ENCODE assay signal across 8 mouse cellular contexts in genomic region chr10:103194655-103195328, GRCm38 (mm10). TPM values are rescaled to one million over a fixed set of nuclear protein-coding genes. Genes with fewer than 3 reads are reported as not detected.
A peak's percentile ranks its signal among the peaks of the same experiment; 100 is the strongest.
DNase-seq lines count a peak whose midpoint lies in the region; ATAC-seq and TF ChIP-seq lines count a peak whose summit lies in the region.

No protein-coding gene starts in this region.

- H3K4me1 ChIP-seq in kidney, embryonic 15.5 days: no peaks in the 10 kb centered on the region
- no peaks in the 10 kb centered on the region for H3K4me1 ChIP-seq in ES-E14 (ENCODE audit: control insufficient read depth in 2 of 2, insufficient read depth in 2 of 2, low read length in 2 of 2, poor library complexity in 1 of 2)

- DNase-seq in kidney, adult 8-10 months: no peak
- peak; percentile 21 for DNase-seq in ES-E14 (ENCODE audit: low read depth, low spot score)
- peak; percentile 3 for DNase-seq in c-Kit-positive CD71-positive TER-119-positive erythroid progenitor cells, embryonic 14.5 days (ENCODE audit: low spot score)
- no peak for DNase-seq in natural killer cell, adult 2 months (ENCODE audit: low spot score in 2 of 2)
- no peak for DNase-seq in heart, postnatal 36 days
- no peak for DNase-seq in cerebellum, postnatal 25 days

- intact Hi-C loops in heart, postnatal 36 days (cut with DNase I): loop anchor here (2.0 kb wide), 1 partner anchor 326 kb away; no protein-coding TSS in a partner anchor

- no peak overlapping the region for H3K27ac ChIP-seq in kidney, embryonic 15.5 days
- H3K27ac ChIP-seq in ES-E14 (ENCODE audit: insufficient read depth, low read depth, low read length, poor library complexity, severe bottlenecking): no peak overlapping the region

- no peaks in the 10 kb centered on the region for H3K9me3 ChIP-seq in kidney, embryonic 15.5 days (replicated peaks)
- no peaks in the 10 kb centered on the region for H3K9me3 ChIP-seq in ES-E14 (ENCODE audit: control insufficient read depth, insufficient read depth, low read depth, low read length)

- peak; percentile 71; the same call in 1 of the 2 replicates for ATAC-seq in kidney, embryonic 15.5 days (replicated peaks; ENCODE audit: low FRiP score)
- ATAC-seq in megakaryocyte, adult 5-6 weeks (ENCODE audit: poor library complexity, severe bottlenecking): 0 out of 2 replicates have a peak, but pooled peaks have one; percentile 38

- H3K4me3 ChIP-seq in kidney, embryonic 15.5 days (replicated peaks): no peak overlapping the region
- no peak overlapping the region for H3K4me3 ChIP-seq in ES-E14 (ENCODE audit: insufficient read depth in 1 of 2, low read depth in 1 of 2, low read length in 2 of 2, poor library complexity in 1 of 2, severe bottlenecking in 1 of 2)

- H3K4me2 ChIP-seq in kidney, embryonic 15.5 days: no peak overlapping the region

- 47% methylated on average over 4 of the region's 4 CpGs for WGBS in kidney, embryonic 15.5 days

- in situ Hi-C loops in ES-E14 (cut with MboI; ENCODE audit: low sequenced_read_pairs in 2 of 2, unreplicated experiment in 2 of 2): no loop called here

- H3K36me3 ChIP-seq in kidney, embryonic 15.5 days: no peaks in the 10 kb centered on the region
- H3K36me3 ChIP-seq in ES-E14 (ENCODE audit: control insufficient read depth, insufficient read depth, low read length, poor library complexity, severe bottlenecking): no peaks in the 10 kb centered on the region

- no peak overlapping the region for H3K9ac ChIP-seq in kidney, embryonic 15.5 days
- no peak overlapping the region for H3K9ac ChIP-seq in ES-E14 (ENCODE audit: insufficient read depth, low read depth, low read length, poor library complexity, severe bottlenecking)

- H3K27me3 ChIP-seq in kidney, embryonic 15.5 days: no peaks in the 10 kb centered on the region

TF ChIP-seq in ES-E14, 5 proteins besides CTCF, POLR2A, EP300 and RAD21:
- peak; percentile 47; the same call in 1 of the 2 replicates for TF ChIP-seq ZC3H11A (IDR thresholded peaks at IDR 0.05; ENCODE audit: borderline replicate concordance, low read depth, low read length)
- no peak for TF ChIP-seq HCFC1 (IDR thresholded peaks at IDR 0.05; ENCODE audit: borderline replicate concordance, insufficient read depth, low read length)
TF ChIP-seq in ES-E14: peak in this region for 1.

RNA-seq across cellular contexts. Expression of gene Lrriq1, which starts 41.3 kb away (rescaled TPM):
- polyA plus RNA-seq in kidney, embryonic 15.5 days (2015; fragmentation: Nextera tagmentation; extraction: Ambion mirVana): 17.9 TPM in 2 replicates
- 0.31 and 0.53 TPM in 2 replicates for total RNA-seq in ES-E14 (2012; rRNA removed)
- total RNA-seq in megakaryocyte, adult 5-6 weeks (2015): not detected in 2 replicates
- total RNA-seq in megakaryocyte, adult 5-6 weeks (2017): not detected in 2 replicates
- total RNA-seq in heart, postnatal 36 days (2021): not detected

Comparison
In these comparisons a context has a peak if more than half of its experiments do, and no peak if none do; other contexts are left out.
1. DNase-seq: peak in ES-E14 (single experiment) and c-Kit-positive CD71-positive TER-119-positive erythroid progenitor cells, embryonic 14.5 days (single experiment); none in kidney, adult 8-10 months (0 of 2), natural killer cell, adult 2 months (0 of 2), heart, postnatal 36 days (0 of 2) and cerebellum, postnatal 25 days (0 of 2).